In genomic region chr4:152196276-152196675, GRCm38 (mm10) we compare ENCODE assay signal across 18 mouse cellular contexts. TPM values are rescaled to one million over a fixed set of nuclear protein-coding genes. Genes with fewer than 3 reads are reported as not detected.
"Had no signal": no experiment of that assay in that cellular context is flagged by ENCODE, and none has a peak within 500 bp of the region (broad histone marks: within the 10 kb centered on the region; RNA-seq: fewer than 3 reads in every experiment).

No protein-coding gene starts in this region.

- H3K27ac ChIP-seq: neural tube, embryonic 12.5 days; neural tube, embryonic 13.5 days; neural tube, embryonic 15.5 days; stomach, embryonic 15.5 days; stomach, postnatal 0 days had no signal

- H3K4me3 ChIP-seq: neural tube, embryonic 12.5 days; neural tube, embryonic 13.5 days; neural tube, embryonic 15.5 days; stomach, embryonic 15.5 days had no signal

- DNase-seq: retina, postnatal 1 day; right cerebral cortex, adult 18-20 months; right cerebral cortex, postnatal 14 days; right cerebral cortex, postnatal 25 days; right cerebral cortex, postnatal 4 days; spleen, adult 18-20 months; thymus, adult 18-20 months; thymus, adult 2 months; thymus, postnatal 14 days; thymus, postnatal 25 days; thymus, postnatal 36 days; thymus, postnatal 4 days had no signal

RNA-seq across cellular contexts. Expression of gene Hes2, which starts 37.6 kb away (rescaled TPM):
- total RNA-seq: neutrophil, adult 5-6 weeks had no signal
